Comparison of ENCODE assay signal across 18 mouse cellular contexts in genomic region chr7:112759359-112759975, GRCm38 (mm10).
A peak's percentile ranks its signal among the peaks of the same experiment; 100 is the strongest.
DNase-seq lines count a peak whose midpoint lies in the region; ATAC-seq and TF ChIP-seq lines count a peak whose summit lies in the region.
"Had no signal": no experiment of that assay in that cellular context is flagged by ENCODE, and none has a peak within 500 bp of the region (broad histone marks: within the 10 kb centered on the region; RNA-seq: fewer than 3 reads in every experiment).

No protein-coding gene starts in this region.

- no peak for DNase-seq in forebrain, postnatal 0 days
- no peak for DNase-seq in hindbrain, embryonic 11.5 days (ENCODE audit: low spot score)
- DNase-seq in retina, postnatal 1 day, result peak; percentile 69
- DNase-seq: adrenal gland, postnatal 25 days; cerebellum, postnatal 36 days; gastrocnemius, postnatal 36 days; kidney, postnatal 25 days; lung, postnatal 14 days; thymus, adult 2 months had no signal

- H3K27ac ChIP-seq in forebrain, embryonic 13.5 days, result peak overlapping the region; percentile 60; the same call in 1 of the 2 replicates
- no peak overlapping the region for H3K27ac ChIP-seq in forebrain, postnatal 0 days (ENCODE audit: low read depth, low read length)
- 0 out of 2 replicates have a peak overlapping the region, but pooled peaks have one; percentile 21 for H3K27ac ChIP-seq in hindbrain, embryonic 11.5 days (ENCODE audit: low read depth, low read length)
- H3K27ac ChIP-seq in hindbrain, embryonic 16.5 days (ENCODE audit: low read depth, low read length), result no peak overlapping the region
- peak overlapping the region; percentile 73; the same call in 1 of the 2 replicates for H3K27ac ChIP-seq in neural tube, embryonic 13.5 days (replicated peaks)
- H3K27ac ChIP-seq in neural tube, embryonic 15.5 days (replicated peaks), result no peak overlapping the region
- H3K27ac ChIP-seq: embryonic facial prominence, embryonic 12.5 days; limb, embryonic 10.5 days; liver, embryonic 14.5 days had no signal

- no peak overlapping the region for H3K4me3 ChIP-seq in forebrain, embryonic 13.5 days
- no peak overlapping the region for H3K4me3 ChIP-seq in forebrain, postnatal 0 days (ENCODE audit: low read depth, low read length)
- no peak overlapping the region for H3K4me3 ChIP-seq in hindbrain, embryonic 11.5 days (ENCODE audit: low read depth, low read length)
- no peak overlapping the region for H3K4me3 ChIP-seq in hindbrain, embryonic 16.5 days (ENCODE audit: low read length)
- no peak overlapping the region for H3K4me3 ChIP-seq in neural tube, embryonic 13.5 days
- no peak overlapping the region for H3K4me3 ChIP-seq in neural tube, embryonic 15.5 days (replicated peaks)
- H3K4me3 ChIP-seq: embryonic facial prominence, embryonic 12.5 days; limb, embryonic 10.5 days had no signal

- H3K27me3 ChIP-seq in forebrain, embryonic 13.5 days, result no peaks in the 10 kb centered on the region
- no peaks in the 10 kb centered on the region for H3K27me3 ChIP-seq in forebrain, postnatal 0 days (ENCODE audit: insufficient read depth, low read length)
- no peaks in the 10 kb centered on the region for H3K27me3 ChIP-seq in hindbrain, embryonic 11.5 days (ENCODE audit: control insufficient read depth, insufficient read depth, low read length)
- no peaks in the 10 kb centered on the region for H3K27me3 ChIP-seq in hindbrain, embryonic 16.5 days (replicated peaks; ENCODE audit: control insufficient read depth, insufficient read depth, low read length)
- H3K27me3 ChIP-seq in neural tube, embryonic 13.5 days, result no peaks in the 10 kb centered on the region
- H3K27me3 ChIP-seq in neural tube, embryonic 15.5 days (replicated peaks), result no peaks in the 10 kb centered on the region
- H3K27me3 ChIP-seq: embryonic facial prominence, embryonic 12.5 days had no signal

- H3K4me1 ChIP-seq in forebrain, embryonic 13.5 days, result peaks cover 65% of the 10 kb centered on the region
- H3K4me1 ChIP-seq in forebrain, postnatal 0 days (ENCODE audit: insufficient read depth), result peaks cover 21% of the 10 kb centered on the region
- H3K4me1 ChIP-seq in hindbrain, embryonic 11.5 days (replicated peaks; ENCODE audit: control insufficient read depth, insufficient read depth, low read length), result peaks cover 4% of the 10 kb centered on the region
- peaks cover 34% of the 10 kb centered on the region for H3K4me1 ChIP-seq in hindbrain, embryonic 16.5 days (ENCODE audit: control insufficient read depth, insufficient read depth, low read depth, low read length)
- H3K4me1 ChIP-seq in neural tube, embryonic 13.5 days (replicated peaks), result peaks cover 77% of the 10 kb centered on the region
- H3K4me1 ChIP-seq in neural tube, embryonic 15.5 days, result peaks cover 57% of the 10 kb centered on the region

- no peaks in the 10 kb centered on the region for H3K9me3 ChIP-seq in forebrain, embryonic 13.5 days (replicated peaks)
- H3K9me3 ChIP-seq in forebrain, postnatal 0 days (ENCODE audit: low read length), result no peaks in the 10 kb centered on the region
- no peaks in the 10 kb centered on the region for H3K9me3 ChIP-seq in hindbrain, embryonic 11.5 days (ENCODE audit: control insufficient read depth, low read length)
- H3K9me3 ChIP-seq in hindbrain, embryonic 16.5 days (ENCODE audit: control insufficient read depth, low read length), result no peaks in the 10 kb centered on the region
- H3K9me3 ChIP-seq in neural tube, embryonic 13.5 days, result no peaks in the 10 kb centered on the region
- H3K9me3 ChIP-seq in neural tube, embryonic 15.5 days (replicated peaks), result no peaks in the 10 kb centered on the region
- H3K9me3 ChIP-seq: embryonic facial prominence, embryonic 12.5 days; limb, embryonic 10.5 days had no signal

- no peaks in the 10 kb centered on the region for H3K36me3 ChIP-seq in forebrain, embryonic 13.5 days (ENCODE audit: poor library complexity, severe bottlenecking)
- no peaks in the 10 kb centered on the region for H3K36me3 ChIP-seq in forebrain, postnatal 0 days (ENCODE audit: insufficient read depth)
- no peaks in the 10 kb centered on the region for H3K36me3 ChIP-seq in hindbrain, embryonic 11.5 days (ENCODE audit: control insufficient read depth, insufficient read depth, low read length)
- H3K36me3 ChIP-seq in hindbrain, embryonic 16.5 days (ENCODE audit: control insufficient read depth, insufficient read depth, low read length), result no peaks in the 10 kb centered on the region
- H3K36me3 ChIP-seq in neural tube, embryonic 13.5 days, result no peaks in the 10 kb centered on the region
- no peaks in the 10 kb centered on the region for H3K36me3 ChIP-seq in neural tube, embryonic 15.5 days
- H3K36me3 ChIP-seq: G1E had no signal

- WGBS in forebrain, embryonic 13.5 days, result 90% methylated on average over 23 of the region's 23 CpGs
- WGBS in forebrain, postnatal 0 days, result 83% methylated on average over 23 of the region's 23 CpGs
- WGBS in hindbrain, embryonic 11.5 days, result 84% methylated on average over 23 of the region's 23 CpGs
- WGBS in hindbrain, embryonic 16.5 days, result 69% methylated on average over 23 of the region's 23 CpGs
- 74% methylated on average over 23 of the region's 23 CpGs for WGBS in neural tube, embryonic 13.5 days
- 72% methylated on average over 23 of the region's 23 CpGs for WGBS in neural tube, embryonic 15.5 days

- ATAC-seq in forebrain, embryonic 13.5 days, result no peak
- ATAC-seq in forebrain, postnatal 0 days, result no peak
- ATAC-seq in hindbrain, embryonic 11.5 days (ENCODE audit: low FRiP score), result no peak
- no peak for ATAC-seq in hindbrain, embryonic 16.5 days
- no peak for ATAC-seq in neural tube, embryonic 13.5 days (ENCODE audit: low read depth)
- ATAC-seq in neural tube, embryonic 15.5 days (ENCODE audit: low FRiP score), result no peak
- ATAC-seq: forebrain, embryonic 16.5 days had no signal

- TF ChIP-seq CTCF in forebrain, postnatal 0 days (IDR thresholded peaks at IDR 0.05; ENCODE audit: low read depth), result no peak

- H3K4me2 ChIP-seq in forebrain, embryonic 13.5 days, result no peak overlapping the region
- no peak overlapping the region for H3K4me2 ChIP-seq in forebrain, postnatal 0 days (ENCODE audit: low read depth)
- H3K4me2 ChIP-seq in hindbrain, embryonic 11.5 days (replicated peaks; ENCODE audit: low read depth, low read length), result no peak overlapping the region
- H3K4me2 ChIP-seq in hindbrain, embryonic 16.5 days (ENCODE audit: low read length), result no peak overlapping the region
- no peak overlapping the region for H3K4me2 ChIP-seq in neural tube, embryonic 13.5 days
- H3K4me2 ChIP-seq in neural tube, embryonic 15.5 days, result no peak overlapping the region
- H3K4me2 ChIP-seq: embryonic facial prominence, embryonic 12.5 days had no signal

- H3K9ac ChIP-seq in forebrain, embryonic 13.5 days, result no peak overlapping the region
- no peak overlapping the region for H3K9ac ChIP-seq in forebrain, postnatal 0 days
- H3K9ac ChIP-seq in hindbrain, embryonic 11.5 days (ENCODE audit: low read depth, low read length), result no peak overlapping the region
- no peak overlapping the region for H3K9ac ChIP-seq in hindbrain, embryonic 16.5 days (ENCODE audit: low read depth, low read length)
- no peak overlapping the region for H3K9ac ChIP-seq in neural tube, embryonic 13.5 days
- no peak overlapping the region for H3K9ac ChIP-seq in neural tube, embryonic 15.5 days (replicated peaks)
- H3K9ac ChIP-seq: embryonic facial prominence, embryonic 12.5 days; liver, embryonic 14.5 days had no signal

Comparison
In these comparisons a context has a peak if more than half of its experiments do, and no peak if none do; other contexts are left out.
1. H3K27ac ChIP-seq: peak in forebrain, embryonic 13.5 days (single experiment), hindbrain, embryonic 11.5 days (single experiment) and neural tube, embryonic 13.5 days (single experiment); none in forebrain, postnatal 0 days (single experiment), hindbrain, embryonic 16.5 days (single experiment) and neural tube, embryonic 15.5 days (single experiment).